Mouse (Mus musculus) pancreas, adult 10 weeks (tissue): Measurements from ENCODE around the gene Glis1. TPM values are rescaled to one million over a fixed set of nuclear protein-coding genes. Genes with fewer than 3 reads are reported as not detected.

Experiments
- polyA plus RNA-seq: library from polyadenylated mRNA; stranded (reverse); fragments of 350-450 nt; fragmentation: Illumina TruSeq; extraction: RNeasy Lipid Tissue Mini Kit (QIAGEN cat#74804); gene quantifications from one replicate; pipeline ENCODE4 v1.2.3, GENCODE M21; 2015; ENCODE audit warnings: low read depth, low replicate concordance; ENCODE audit not compliant: insufficient read depth

Gene Glis1
- polyA plus RNA-seq: not detected

DNA sequence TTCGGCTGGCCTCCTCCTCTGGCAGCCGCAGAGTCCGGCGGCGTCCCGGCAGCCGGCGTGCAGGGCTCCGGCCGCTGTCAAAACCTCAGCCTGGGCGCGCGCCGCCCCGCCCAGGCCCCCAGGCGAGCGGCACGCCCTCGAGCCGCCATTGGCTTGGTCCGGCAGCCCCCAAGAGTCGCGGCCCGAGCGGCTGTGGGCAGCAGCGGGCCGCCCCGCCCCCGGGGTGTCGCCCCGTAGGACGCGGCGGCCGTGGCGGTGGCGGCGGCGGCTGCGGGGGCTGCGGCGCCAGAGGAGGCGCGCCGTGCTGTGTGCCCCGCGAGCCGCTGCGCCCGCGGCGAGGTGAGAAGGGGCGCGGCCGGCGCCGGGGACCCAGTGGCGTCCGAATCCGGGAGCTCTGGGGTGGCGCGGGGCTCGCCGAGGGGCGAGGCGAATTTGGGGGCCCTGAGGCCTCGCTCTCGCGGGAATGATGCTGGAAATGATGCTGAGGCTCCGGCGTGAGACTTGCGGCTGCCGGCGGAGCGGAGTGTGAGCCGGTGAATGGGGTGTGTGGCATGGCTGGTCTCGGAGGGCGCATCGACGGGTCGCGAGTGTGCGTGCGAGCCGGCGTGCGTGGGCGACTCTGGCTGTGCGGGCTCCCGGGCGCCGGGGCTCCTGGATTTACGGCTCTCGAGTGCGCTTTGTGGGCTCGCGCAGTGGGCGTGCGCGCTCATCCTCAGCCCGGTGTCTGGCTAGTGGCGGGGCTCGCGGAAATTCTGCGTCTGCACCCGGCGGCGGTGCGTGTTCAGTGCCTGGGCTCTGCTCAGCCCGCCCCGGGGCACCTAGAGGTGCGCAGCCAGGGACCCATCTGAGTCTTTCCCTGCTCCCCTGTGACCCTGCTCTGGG, at the start of gene Glis1:
Gene Glis1 (plus strand): TSS at position 236 of the 882 bp plus-strand sequence.

DNA sequence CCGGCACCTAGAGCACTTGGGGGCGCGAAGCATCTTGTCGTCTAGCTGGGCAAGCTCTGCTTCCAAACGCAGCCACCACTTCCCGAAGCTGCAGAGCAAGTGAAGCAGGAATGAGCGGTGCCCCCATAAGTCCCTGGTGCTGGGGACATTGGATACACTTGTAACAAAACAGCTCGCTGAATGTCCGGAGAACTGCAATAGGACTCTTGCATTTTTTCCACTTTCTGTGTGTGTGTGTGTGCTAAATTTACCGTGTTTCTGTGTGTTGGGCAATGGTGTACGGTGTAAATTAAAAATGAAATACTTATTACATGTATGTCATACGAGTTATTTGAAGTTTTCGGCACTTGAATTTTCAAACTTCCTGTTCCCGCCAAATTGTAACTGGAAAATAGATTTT, 249.7 kb downstream of the Glis1 start, which contains the start of gene Dmrtb1:
Gene Dmrtb1 (minus strand): TSS at position 101 of the 400 bp plus-strand sequence.

Other genes with a start within 250 kb of the Glis1 start
- not detected for gene Ldlrad1, start 225.4 kb upstream of the Glis1 start, polyA plus RNA-seq
- 9.3 TPM for gene Lrrc42, start 181.1 kb upstream of the Glis1 start, polyA plus RNA-seq
- 1.7 TPM for gene Hspb11, start 181.0 kb upstream of the Glis1 start, polyA plus RNA-seq
- gene Dio1, start 127.4 kb upstream of the Glis1 start, polyA plus RNA-seq: 2.3 TPM
- gene Yipf1, start 120.2 kb upstream of the Glis1 start, polyA plus RNA-seq: 20.8 TPM
- gene Ndc1, start 66.8 kb upstream of the Glis1 start, polyA plus RNA-seq: 0.85 TPM
- not detected for gene Dmrtb1, start 249.6 kb downstream of the Glis1 start, polyA plus RNA-seq